Comparison of ENCODE assay signal across 17 mouse cellular contexts in the genomic region with DNA sequence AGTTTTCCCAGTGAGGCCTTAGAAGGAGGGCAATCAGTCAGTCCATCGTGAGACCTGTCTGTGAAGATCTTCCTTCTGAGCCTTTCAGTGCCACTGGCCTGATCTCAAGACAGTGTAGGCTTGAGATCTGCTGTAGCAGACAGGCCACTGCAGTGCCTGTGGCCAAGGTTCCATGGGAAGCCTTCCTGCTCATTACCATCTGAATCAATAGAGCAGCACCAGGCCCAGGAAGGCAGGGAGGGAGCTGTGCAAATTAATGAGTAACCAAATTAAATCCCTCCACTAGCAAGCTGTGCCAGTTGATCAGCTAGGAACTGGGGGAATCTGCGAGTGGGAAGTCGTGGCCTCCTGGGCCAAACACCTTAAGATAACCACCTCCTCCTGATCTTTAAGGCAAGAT.
DNase-seq lines count a peak whose midpoint lies in the region; ATAC-seq and TF ChIP-seq lines count a peak whose summit lies in the region.
"Had no signal": no experiment of that assay in that cellular context is flagged by ENCODE, and none has a peak within 500 bp of the region (broad histone marks: within the 10 kb centered on the region; RNA-seq: fewer than 3 reads in every experiment).

No protein-coding gene starts in this region.

- POLR2A ChIA-PET in Patski (lab: Charles Lee), result interaction anchor here (1.3 kb wide), 1 partner anchor 25 kb away, joined by 3 read pairs; no protein-coding TSS in a partner anchor

- peaks cover 48% of the 10 kb centered on the region for H3K27me3 ChIP-seq in hindbrain, embryonic 13.5 days
- H3K27me3 ChIP-seq in hindbrain, embryonic 14.5 days (ENCODE audit: control insufficient read depth, insufficient read depth, low read length), result peaks cover 23% of the 10 kb centered on the region
- no peaks in the 10 kb centered on the region for H3K27me3 ChIP-seq in Patski
- H3K27me3 ChIP-seq in forebrain, embryonic 15.5 days, result no peaks in the 10 kb centered on the region

- WGBS in hindbrain, embryonic 13.5 days, result 20% methylated on average over 3 of the region's 3 CpGs
- WGBS in hindbrain, embryonic 14.5 days, result 29% methylated on average over 3 of the region's 3 CpGs
- WGBS in forebrain, embryonic 15.5 days, result 22% methylated on average over 3 of the region's 3 CpGs

- H3K9me3 ChIP-seq in hindbrain, embryonic 13.5 days, result no peaks in the 10 kb centered on the region
- H3K9me3 ChIP-seq in hindbrain, embryonic 14.5 days (ENCODE audit: control insufficient read depth, low read length), result no peaks in the 10 kb centered on the region
- H3K9me3 ChIP-seq in forebrain, embryonic 15.5 days, result no peaks in the 10 kb centered on the region
- H3K9me3 ChIP-seq: embryonic facial prominence, embryonic 10.5 days; heart, embryonic 10.5 days; lung, embryonic 15.5 days had no signal

- H3K27ac ChIP-seq in hindbrain, embryonic 13.5 days, result peak overlapping the region; percentile 30; the same call in 1 of the 2 replicates
- no peak overlapping the region for H3K27ac ChIP-seq in hindbrain, embryonic 14.5 days
- H3K27ac ChIP-seq in forebrain, embryonic 15.5 days (replicated peaks), result 0 out of 2 replicates have a peak overlapping the region, but pooled peaks have one; percentile 19
- H3K27ac ChIP-seq: embryonic facial prominence, embryonic 10.5 days; heart, embryonic 10.5 days; layer of hippocampus, adult 2 months; lung, embryonic 15.5 days had no signal

- CTCF ChIA-PET in Patski (lab: Charles Lee), result interaction anchor here (1.1 to 1.2 kb wide), 2 partner anchors 24 to 456 kb away, joined by 3 to 4 read pairs; no protein-coding TSS in a partner anchor

- no peak overlapping the region for H3K4me3 ChIP-seq in hindbrain, embryonic 13.5 days
- no peak overlapping the region for H3K4me3 ChIP-seq in hindbrain, embryonic 14.5 days (replicated peaks; ENCODE audit: low read length)
- no peak overlapping the region for H3K4me3 ChIP-seq in forebrain, embryonic 15.5 days
- H3K4me3 ChIP-seq: embryonic facial prominence, embryonic 10.5 days; heart, embryonic 10.5 days; layer of hippocampus, adult 2 months; lung, embryonic 15.5 days had no signal

- no peaks in the 10 kb centered on the region for H3K36me3 ChIP-seq in hindbrain, embryonic 13.5 days
- no peaks in the 10 kb centered on the region for H3K36me3 ChIP-seq in hindbrain, embryonic 14.5 days (replicated peaks; ENCODE audit: control insufficient read depth, insufficient read depth)
- no peaks in the 10 kb centered on the region for H3K36me3 ChIP-seq in forebrain, embryonic 15.5 days
- H3K36me3 ChIP-seq: embryonic facial prominence, embryonic 10.5 days; heart, embryonic 10.5 days; lung, embryonic 15.5 days had no signal

- DNase-seq in hindbrain, embryonic 14.5 days (ENCODE audit: low spot score), result no peak
- DNase-seq in Patski (ENCODE audit: low read depth, low spot score), result no peak
- peak; percentile 75 for DNase-seq in kidney, adult 9 months
- DNase-seq in layer of hippocampus, postnatal 14 days (ENCODE audit: low spot score in 2 of 2), result no peak
- DNase-seq in ovary, postnatal 14 days (ENCODE audit: low spot score), result no peak
- no peak for DNase-seq in adrenal gland, adult 8-10 months
- DNase-seq: adrenal gland, postnatal 14 days; cerebellum, postnatal 10 days; heart, postnatal 4 days; liver; spleen, adult 18-20 months had no signal

- H3K4me1 ChIP-seq in hindbrain, embryonic 13.5 days (replicated peaks), result peaks cover 8% of the 10 kb centered on the region; the same call in 1 of the 2 replicates
- H3K4me1 ChIP-seq in hindbrain, embryonic 14.5 days (replicated peaks; ENCODE audit: control insufficient read depth, insufficient read depth, low read length), result no peaks in the 10 kb centered on the region
- peaks cover 5% of the 10 kb centered on the region; the same call in 1 of the 2 replicates for H3K4me1 ChIP-seq in forebrain, embryonic 15.5 days
- H3K4me1 ChIP-seq: heart, embryonic 10.5 days; lung, embryonic 15.5 days had no signal

- in situ Hi-C loops in Patski (cut with MboI; ENCODE audit: low pct_unique_long_range_greater_than_20kb), result loop anchor here (5.0 kb wide), 1 partner anchor 72 kb away; no protein-coding TSS in a partner anchor

- TF ChIP-seq CTCF in Patski (IDR thresholded peaks at IDR 0.05), result no peak

- H3K4me2 ChIP-seq in hindbrain, embryonic 13.5 days, result no peak overlapping the region
- H3K4me2 ChIP-seq in hindbrain, embryonic 14.5 days (replicated peaks), result no peak overlapping the region
- H3K4me2 ChIP-seq in forebrain, embryonic 15.5 days (replicated peaks), result no peak overlapping the region
- H3K4me2 ChIP-seq: lung, embryonic 15.5 days had no signal

- no peak for ATAC-seq in hindbrain, embryonic 13.5 days (ENCODE audit: low FRiP score)
- ATAC-seq in hindbrain, embryonic 14.5 days (ENCODE audit: low FRiP score), result no peak; the same call in 1 of the 2 replicates
- ATAC-seq in Patski, result peak; percentile 42
- peak; percentile 71 for ATAC-seq in forebrain, embryonic 15.5 days (replicated peaks)

- no peak overlapping the region for H3K9ac ChIP-seq in hindbrain, embryonic 13.5 days
- no peak overlapping the region for H3K9ac ChIP-seq in hindbrain, embryonic 14.5 days
- H3K9ac ChIP-seq in forebrain, embryonic 15.5 days (replicated peaks), result no peak overlapping the region
- H3K9ac ChIP-seq: lung, embryonic 15.5 days had no signal

Comparison
In these comparisons a context has a peak if more than half of its experiments do, and no peak if none do; other contexts are left out.
1. ATAC-seq: peak in Patski (single experiment) and forebrain, embryonic 15.5 days (single experiment); none in hindbrain, embryonic 13.5 days (single experiment) and hindbrain, embryonic 14.5 days (single experiment).